Mouse (Mus musculus) neural tube, embryonic 11.5 days (tissue): ENCODE measurements around the gene Srgn. TPM values are rescaled to one million over a fixed set of nuclear protein-coding genes. Genes with fewer than 3 reads are reported as not detected.
A peak's percentile ranks its signal among the peaks of the same experiment; 100 is the strongest.

Source experiments
- ATAC-seq: fragments of 200-750 bp; cut with Nextera tagmentation; 2 replicates; pipeline ENCODE4 v1.8.0; 2017; ENCODE audit warnings: moderate number of reproducible peaks, mild to moderate bottlenecking, moderate TSS enrichment, moderate library complexity; ENCODE audit not compliant: insufficient read depth, low FRiP score, low TSS enrichment
- DNase-seq: peaks from one replicate; pipeline ENCODE4 v3.0.0-alpha.2; 2015; ENCODE audit warnings: low spot score
- H3K27ac ChIP-seq: fragments of 300-500 bp; sonication (generic); 2 replicates; pipeline ENCODE4 v1.5.1; 2014; ENCODE audit warnings: low read depth, mild to moderate bottlenecking, low read length
- H3K27me3 ChIP-seq: fragments of 300-500 bp; sonication (generic); 2 replicates; pipeline ENCODE4 v1.6.1; 2014; ENCODE audit warnings: mild to moderate bottlenecking, low read length, mixed read lengths; ENCODE audit not compliant: control insufficient read depth, insufficient read depth
- H3K36me3 ChIP-seq: fragments of 300-500 bp; sonication (generic); 2 replicates; pipeline ENCODE4 v1.6.1; 2014; ENCODE audit warnings: mild to moderate bottlenecking, low read length, moderate library complexity, mixed read lengths; ENCODE audit not compliant: control insufficient read depth, insufficient read depth
- H3K4me1 ChIP-seq: fragments of 300-500 bp; sonication (generic); 2 replicates; pipeline ENCODE4 v1.6.1; 2014; ENCODE audit warnings: low read length, mixed read lengths; ENCODE audit not compliant: control insufficient read depth, insufficient read depth
- H3K4me2 ChIP-seq: fragments of 300-500 bp; sonication (generic); 2 replicates; pipeline ENCODE4 v1.6.1; 2014; ENCODE audit warnings: low read depth, mild to moderate bottlenecking, moderate library complexity
- H3K4me3 ChIP-seq: fragments of 300-500 bp; sonication (generic); 2 replicates; pipeline ENCODE4 v1.5.1; 2014; ENCODE audit warnings: low read depth, low read length
- H3K9ac ChIP-seq: fragments of 300-500 bp; sonication (generic); 2 replicates; pipeline ENCODE4 v1.6.1; 2014; ENCODE audit warnings: mild to moderate bottlenecking, low read length
- H3K9me3 ChIP-seq: fragments of 300-500 bp; sonication (generic); 2 replicates; pipeline ENCODE4 v1.6.1; 2016; ENCODE audit warnings: low read length; ENCODE audit not compliant: control insufficient read depth
- WGBS: fragments of 180-500 bp; shearing (Covaris S2); extraction: QIAGEN DNeasy Blood & Tissue Kit; methylation state at CpG from one replicate; pipeline ENCODE4 v1.1.7; 2014; 5-methylcytosine and 5-hydroxymethylcytosine counted together
- polyA plus RNA-seq: library from polyadenylated mRNA; unstranded; fragments of >200 nt; fragmentation: Nextera tagmentation; extraction: Ambion mirVana; gene quantifications from 2 replicates; pipeline ENCODE4 v1.2.1, GENCODE M21; 2014

Srgn gene
- polyA plus RNA-seq, 1 experiment from 2014 or later, result 5.3 TPM

DNA sequence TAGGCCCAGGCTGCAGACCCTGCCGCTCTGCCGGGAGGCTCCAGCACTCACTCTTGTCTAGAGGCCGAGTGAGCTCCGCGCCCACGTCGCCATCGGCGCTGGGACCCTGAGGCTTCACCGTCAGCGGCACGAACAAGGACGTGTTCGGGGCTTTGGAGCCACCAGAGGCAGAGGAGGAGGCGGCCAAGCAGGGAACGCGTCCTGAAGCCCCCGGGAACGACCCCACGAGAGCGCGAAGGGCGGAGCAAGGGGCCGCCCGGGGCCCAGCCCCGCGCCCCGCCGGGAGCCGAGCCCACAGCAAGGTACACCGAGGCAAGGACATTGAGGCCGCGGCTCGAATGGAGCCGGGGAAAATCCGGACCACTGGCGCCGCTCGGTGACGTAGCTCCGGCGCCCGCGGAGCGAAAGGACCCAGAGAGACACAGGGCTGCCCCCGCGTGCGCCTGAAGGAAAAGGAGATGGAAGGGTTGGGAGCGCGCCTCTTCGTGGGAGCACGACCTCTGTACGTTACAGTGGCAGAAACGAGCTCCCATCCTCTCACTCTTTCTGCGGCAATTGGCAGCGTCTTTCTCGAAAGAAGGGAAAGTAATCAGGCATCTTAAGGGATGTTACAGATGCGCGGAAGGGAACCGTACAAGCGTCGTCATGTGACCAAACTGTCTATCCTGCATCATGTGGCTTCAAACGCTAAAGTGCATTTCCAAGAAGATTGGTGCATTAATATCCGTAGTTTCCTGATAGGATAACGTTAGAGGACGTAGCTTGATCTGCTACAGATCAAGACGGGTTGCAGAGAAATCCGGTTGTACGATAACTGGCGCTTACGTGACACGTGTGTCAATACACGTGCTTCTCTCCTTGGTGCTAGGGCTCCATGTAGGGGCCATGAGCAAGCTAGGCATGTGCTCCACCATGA, 77.6 kb downstream of the Srgn start, which contains the start of the genes 4930507D05Rik and Supv3l1:
4930507D05Rik (plus strand) TSS at position 126 of the 916 bp plus-strand sequence.
Supv3l1 (minus strand) TSS at position 375 of the 916 bp plus-strand sequence.
- Histone ChIP-seq H3K36me3 (peaks cover 12% of the 10 kb centered on the region), H3K27ac (peak within 1 kb of the TSS; percentile 65), H3K27me3 (no peaks in the 10 kb centered on the region), H3K4me1 (peaks cover 9% of the 10 kb centered on the region), H3K9ac (peak within 1 kb of the TSS; percentile 85), H3K9me3 (no peaks in the 10 kb centered on the region), H3K4me3 (peak within 1 kb of the TSS; percentile 73), H3K4me2 (peak within 1 kb of the TSS; percentile 57)
- ATAC-seq (peak; percentile 89), DNase-seq (peak; percentile 93)
- WGBS, result under 1% methylated on average over 71 of the region's 73 CpGs

Other genes with a start within 250 kb of the Srgn start
- gene Hk1, start 147.5 kb downstream of the Srgn start, polyA plus RNA-seq, result 27.6 and 36.9 TPM in 2 replicates
- 0.22 TPM in 1 of 2 replicates, not detected in the other for gene Hkdc1, start 105.0 kb downstream of the Srgn start, polyA plus RNA-seq
- gene 4930507D05Rik, start 78.0 kb downstream of the Srgn start, polyA plus RNA-seq, result 0.99 and 1.0 TPM in 2 replicates
- gene Supv3l1, start 77.7 kb downstream of the Srgn start, polyA plus RNA-seq, result 27.1 and 28.4 TPM in 2 replicates
- 100 and 105 TPM in 2 replicates for gene Vps26a, start 40.6 kb downstream of the Srgn start, polyA plus RNA-seq
- gene Kif1bp, start 51.0 kb upstream of the Srgn start, polyA plus RNA-seq, result 62.3 and 62.5 TPM in 2 replicates
- gene Ddx21, start 74.8 kb upstream of the Srgn start, polyA plus RNA-seq, result 35.8 and 36.9 TPM in 2 replicates
- gene Ddx50, start 123.8 kb upstream of the Srgn start, polyA plus RNA-seq, result 118 and 123 TPM in 2 replicates
- 1.1 and 1.9 TPM in 2 replicates for gene Stox1, start 198.7 kb upstream of the Srgn start, polyA plus RNA-seq